Mouse (Mus musculus) natural killer cell, adult 2 months (primary cell): ENCODE measurements around the gene Pgap3.

ENCODE experiments used
- DNase-seq, 2 experiments: peaks; one replicate each; pipeline ENCODE4 v3.0.0; 2022; ENCODE audit warnings: low spot score in 2 of 2

The Pgap3 gene

GRCm38 (mm10) chr11:98356625-98357394, 43.5 kb downstream of the Pgap3 start:
- DNase-seq = no peak

GRCm38 (mm10) chr11:98355732-98356299, 44.5 kb downstream of the Pgap3 start:
- peak; percentile 71 to 75 for DNase-seq

GRCm38 (mm10) chr11:98354445-98354844, 45.8 kb downstream of the Pgap3 start:
- no peak for DNase-seq

DNA sequence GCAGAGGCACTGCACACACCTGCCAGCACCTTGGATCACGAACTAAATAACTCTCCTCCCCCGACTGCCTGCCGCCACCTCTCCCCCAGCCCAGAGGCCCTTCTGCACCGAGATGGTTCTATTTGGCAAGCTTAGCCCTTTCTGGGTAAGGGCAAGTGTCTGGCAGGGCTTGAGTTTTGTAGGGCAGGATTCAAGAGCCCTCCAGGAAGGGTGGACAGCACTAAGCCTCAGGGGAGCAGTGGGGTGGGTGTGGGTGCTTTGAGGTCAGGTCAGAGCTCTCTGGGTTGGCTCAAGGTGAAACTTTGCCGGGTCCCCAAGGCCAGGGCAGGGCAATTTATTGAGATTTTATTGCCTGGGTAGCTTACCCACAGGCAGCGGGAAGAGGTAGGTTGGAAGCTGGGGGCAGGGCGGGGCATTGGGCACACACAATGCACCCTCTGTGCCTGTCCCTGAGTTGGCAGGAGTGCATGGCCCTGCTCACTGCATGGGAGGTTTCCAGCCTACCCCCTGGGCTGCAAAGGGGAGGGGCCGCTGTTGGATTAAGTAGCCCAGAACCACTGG, 46.6 kb downstream of the Pgap3 start:
- DNase-seq = no peak

DNA sequence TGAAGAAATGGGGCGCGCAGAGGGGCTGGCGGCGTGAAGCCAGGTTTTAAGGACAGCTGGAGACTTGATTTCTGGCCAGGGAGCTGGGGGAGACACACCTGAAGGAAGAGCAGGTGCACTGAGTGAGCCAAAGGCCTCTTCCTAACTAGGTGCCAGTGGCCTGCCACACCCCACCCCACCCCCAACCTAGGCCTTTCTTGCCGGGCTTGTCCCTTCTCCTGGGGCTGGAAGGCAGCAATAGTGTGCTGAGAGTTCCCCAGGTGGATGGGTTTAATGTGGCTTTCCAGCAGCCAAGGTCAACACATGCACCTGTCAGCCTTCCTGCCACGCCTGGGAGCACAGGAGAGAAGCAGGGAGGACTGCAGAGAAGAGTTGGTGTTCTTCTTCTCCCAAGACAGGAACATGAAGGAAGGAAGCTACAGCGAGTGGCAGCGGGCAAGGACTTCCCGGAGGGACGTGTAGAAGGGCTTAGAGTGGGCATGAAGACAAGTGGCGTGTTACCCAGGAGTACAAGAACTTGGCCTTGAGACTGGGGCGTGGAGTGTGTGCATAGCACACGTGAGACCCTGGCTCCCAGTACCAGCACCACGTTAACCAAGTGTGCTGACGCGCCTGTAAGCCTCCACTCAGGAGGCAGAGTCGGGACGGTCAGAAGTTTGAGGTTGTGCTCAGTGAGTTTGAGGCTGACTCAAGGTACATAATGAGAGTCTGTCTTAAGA, 47.9 kb downstream of the Pgap3 start:
- no peak for DNase-seq

- no peak for DNase-seq
These were observed 51.0 kb downstream of the Pgap3 start for GRCm38 (mm10) chr11:98349308-98349707.

GRCm38 (mm10) chr11:98348083-98348961, 52.0 kb downstream of the Pgap3 start, which contains the start of gene Ppp1r1b:
Gene Ppp1r1b (plus strand): TSS chr11:98348404.
- DNase-seq = no peak

DNA sequence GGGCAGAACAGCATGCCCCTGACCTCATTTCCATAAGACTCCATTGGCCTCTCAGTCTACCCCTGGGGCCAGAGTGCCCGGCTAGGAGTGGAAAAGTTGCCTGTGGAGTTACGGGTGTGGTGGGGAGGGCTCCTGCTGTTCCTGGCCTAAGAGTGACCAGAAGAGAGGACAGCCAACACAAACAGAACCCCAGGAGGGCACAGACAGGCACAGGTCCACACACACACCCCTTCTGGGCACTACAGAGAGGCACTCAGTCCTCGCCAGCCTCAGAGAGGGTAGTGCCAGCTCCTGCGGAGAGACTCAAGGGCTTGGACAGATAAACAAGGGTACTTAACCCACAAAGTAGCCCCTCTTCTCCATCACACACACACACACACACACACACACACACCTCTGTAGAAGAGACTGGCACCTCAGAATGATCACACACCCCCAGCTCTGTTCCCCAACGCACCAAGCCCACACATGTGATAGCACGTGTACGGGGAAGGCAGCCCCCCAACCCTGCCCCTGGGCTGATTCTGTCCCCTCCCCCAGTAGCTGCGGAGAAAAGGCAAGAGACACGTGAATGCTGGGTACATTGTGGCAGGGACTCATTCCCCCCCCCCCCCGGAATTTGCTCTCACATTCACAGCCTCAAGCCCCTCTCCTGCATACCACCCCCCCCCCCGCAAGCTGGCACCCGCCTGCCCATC, 52.8 kb downstream of the Pgap3 start:
- DNase-seq = no peak

DNA sequence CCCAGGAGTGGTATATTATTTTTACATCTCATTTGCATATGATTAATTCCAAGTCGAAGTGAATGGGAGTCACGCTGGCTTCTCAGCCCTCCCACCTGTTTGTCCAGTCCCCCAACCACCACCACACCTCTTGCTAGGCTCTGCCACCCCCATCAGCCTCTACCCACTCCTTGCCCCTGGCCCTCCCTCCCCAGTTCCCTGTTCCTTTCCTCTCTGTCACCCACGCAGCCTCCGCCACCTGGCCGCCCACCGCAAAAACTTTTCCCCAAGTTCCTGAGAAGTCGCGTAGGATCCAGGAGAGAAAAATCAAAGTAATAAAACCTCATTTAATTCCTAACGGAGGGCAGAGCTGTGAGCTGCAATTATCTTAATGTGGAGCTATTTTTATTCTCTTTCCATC, 54.1 kb downstream of the Pgap3 start:
- no peak for DNase-seq

DNA sequence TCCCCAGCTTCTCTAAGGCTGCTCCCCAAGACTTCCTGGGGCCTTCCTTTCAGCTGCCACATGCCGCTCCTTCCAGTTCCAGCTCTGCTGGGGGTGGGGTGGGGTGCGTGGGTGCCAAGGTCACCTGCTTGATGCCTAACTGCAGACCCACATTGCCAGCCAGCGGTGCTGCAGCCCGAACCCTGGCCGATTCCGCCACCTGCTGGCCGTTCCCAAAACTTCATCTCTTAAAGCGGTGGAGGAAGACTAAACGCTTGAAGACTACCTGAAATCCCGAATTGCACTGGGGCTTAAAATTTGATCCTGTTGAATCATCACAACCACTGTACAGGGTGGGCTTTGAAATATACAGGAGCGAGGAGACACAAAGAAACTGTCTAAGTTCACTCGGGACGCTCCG, 55.0 kb downstream of the Pgap3 start:
- peak; percentile 51 to 70 for DNase-seq

- DNase-seq = peak; percentile 87 to 93
These were observed 58.0 kb downstream of the Pgap3 start for GRCm38 (mm10) chr11:98342000-98342945.

DNA sequence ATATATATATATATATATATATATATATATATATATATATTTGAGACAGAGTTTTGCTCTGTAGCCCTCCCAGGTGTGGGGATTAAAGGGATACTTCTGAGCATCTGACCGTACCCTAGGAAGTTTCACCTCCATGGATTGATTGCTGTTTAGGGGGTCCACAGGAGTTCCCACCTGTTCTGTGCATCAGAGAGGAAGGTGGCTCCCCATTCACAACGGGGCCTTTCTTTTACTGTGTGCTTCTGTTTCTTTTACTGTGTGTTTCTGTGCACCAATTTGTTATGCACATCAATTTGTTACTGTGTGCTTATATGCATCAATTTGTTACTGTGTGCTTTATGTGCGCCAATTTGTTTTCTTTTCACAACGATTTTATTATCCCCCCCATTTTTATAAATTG, 59.1 kb downstream of the Pgap3 start:
- no peak for DNase-seq

- DNase-seq = no peak
These were observed 59.7 kb downstream of the Pgap3 start for GRCm38 (mm10) chr11:98340597-98340996.

GRCm38 (mm10) chr11:98339679-98340287, 60.5 kb downstream of the Pgap3 start:
- DNase-seq = no peak

DNA sequence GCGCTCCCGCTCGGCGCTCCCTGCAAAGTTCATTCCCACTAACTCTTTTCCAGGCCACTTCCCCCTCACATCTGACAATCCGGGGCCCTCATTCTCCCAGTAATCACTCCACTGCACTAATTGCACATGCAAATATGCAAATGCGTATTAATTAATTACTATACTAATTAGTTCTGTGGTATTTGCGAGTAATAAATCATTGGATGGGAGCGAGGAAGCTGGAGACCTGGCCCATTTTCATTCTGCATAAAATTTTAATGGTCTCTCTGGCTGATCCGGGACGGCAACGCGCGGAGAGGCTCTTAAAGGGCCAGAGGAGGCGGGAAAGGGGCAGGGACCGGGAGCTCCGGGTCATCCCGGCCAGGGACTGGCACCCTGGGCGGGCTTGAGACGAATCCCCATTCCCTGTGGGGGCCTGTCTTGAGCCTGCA, 61.2 kb downstream of the Pgap3 start:
- no peak for DNase-seq
